Mouse (Mus musculus): ENCODE measurements at regions not wholly inside any gene's neighbourhood (a gene's known extent, or its start where the extent isn't known, plus 50 kb on each side); places are given as distances from the start of the nearest gene placed in this dataset.
A peak's percentile ranks its signal among the peaks of the same experiment; 100 is the strongest.

DNA sequence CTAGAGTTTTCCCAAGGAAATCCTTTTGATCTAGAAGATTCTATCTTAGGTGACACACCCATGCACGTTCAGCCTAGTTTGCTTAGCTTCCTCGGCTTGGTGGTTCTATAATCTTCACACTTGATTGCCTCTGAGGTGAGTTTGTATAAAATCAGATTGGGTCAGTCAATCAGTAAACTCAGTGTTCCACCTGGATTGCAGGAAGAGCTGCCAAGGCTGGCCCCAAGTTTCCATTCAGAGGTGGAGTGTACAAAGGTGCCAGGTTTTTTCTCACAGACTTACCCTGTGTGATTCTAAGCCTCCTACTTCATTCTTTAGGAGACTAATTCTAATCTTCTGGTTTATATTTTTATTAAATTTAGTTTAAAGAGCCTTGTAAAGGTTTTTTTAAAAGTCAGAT lies 95.6 kb upstream of the Zeb2 start:
- DNase-seq (ENCODE audit: low read depth in 1 of 2, low spot score in 2 of 2) = no peak

DNA sequence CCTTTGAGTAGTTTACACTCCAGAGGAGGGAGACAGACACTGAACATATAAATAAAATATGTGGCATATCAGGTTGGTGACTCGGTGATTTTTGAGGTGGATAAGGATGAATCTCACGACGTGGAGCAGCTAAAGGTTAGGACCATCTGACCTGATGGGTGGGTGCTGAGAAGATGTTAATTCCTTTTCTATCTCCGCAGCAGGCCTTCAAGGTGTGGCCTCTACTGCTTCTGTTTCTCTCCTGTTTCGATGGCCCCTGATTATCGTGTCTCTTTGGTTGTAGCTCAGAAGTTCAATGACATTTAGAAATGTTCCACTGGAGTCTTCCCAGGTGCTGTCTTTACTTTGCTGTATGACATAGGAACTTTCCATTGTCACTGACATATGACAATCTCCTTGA lies 91.3 kb upstream of the Zeb2 start:
- no peak for DNase-seq (ENCODE audit: low read depth in 1 of 2, low spot score in 2 of 2)

DNA sequence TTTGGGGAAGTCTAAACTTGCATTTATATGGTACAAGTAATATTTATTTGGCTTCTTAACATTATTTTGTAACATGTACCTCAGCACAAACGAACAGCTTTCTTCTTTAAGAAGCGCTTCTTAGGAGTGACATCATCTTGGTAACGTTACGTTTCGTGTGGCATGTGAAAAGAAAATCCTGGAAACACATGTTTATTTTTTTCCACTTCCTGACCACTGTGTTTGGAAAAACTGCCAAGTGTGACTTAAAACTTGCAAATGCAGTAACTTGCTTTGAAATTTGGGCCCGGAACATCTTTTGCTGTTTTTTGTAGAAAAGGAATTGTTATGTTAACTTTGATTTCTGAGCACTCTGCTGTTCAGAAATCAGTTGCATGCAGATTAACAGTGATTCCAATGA lies 88.6 kb upstream of the Zeb2 start:
- DNase-seq (ENCODE audit: low read depth in 1 of 2, low spot score in 2 of 2) = no peak

DNA sequence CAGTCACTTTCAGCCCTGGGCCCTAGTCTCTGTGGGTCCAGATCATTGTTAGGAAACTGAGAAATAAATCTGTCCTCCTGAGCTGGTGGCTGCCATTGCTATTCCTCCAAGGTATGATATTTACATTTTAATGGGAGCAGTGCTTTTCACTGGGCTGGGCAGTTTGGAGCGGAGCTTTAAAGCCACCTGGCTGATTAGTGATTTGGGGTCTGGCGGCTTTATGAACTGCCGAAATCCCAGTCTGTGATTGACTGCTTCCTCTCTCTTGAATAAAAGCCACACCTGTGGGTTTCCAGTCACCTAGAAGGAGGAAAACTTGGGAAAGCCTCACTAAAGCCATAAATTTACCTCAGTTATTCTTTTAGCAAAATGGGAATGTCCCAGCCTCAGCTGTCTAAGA lies 88.0 kb upstream of the Zeb2 start:
- no peak for DNase-seq (ENCODE audit: low read depth in 1 of 2, low spot score in 2 of 2)

DNA sequence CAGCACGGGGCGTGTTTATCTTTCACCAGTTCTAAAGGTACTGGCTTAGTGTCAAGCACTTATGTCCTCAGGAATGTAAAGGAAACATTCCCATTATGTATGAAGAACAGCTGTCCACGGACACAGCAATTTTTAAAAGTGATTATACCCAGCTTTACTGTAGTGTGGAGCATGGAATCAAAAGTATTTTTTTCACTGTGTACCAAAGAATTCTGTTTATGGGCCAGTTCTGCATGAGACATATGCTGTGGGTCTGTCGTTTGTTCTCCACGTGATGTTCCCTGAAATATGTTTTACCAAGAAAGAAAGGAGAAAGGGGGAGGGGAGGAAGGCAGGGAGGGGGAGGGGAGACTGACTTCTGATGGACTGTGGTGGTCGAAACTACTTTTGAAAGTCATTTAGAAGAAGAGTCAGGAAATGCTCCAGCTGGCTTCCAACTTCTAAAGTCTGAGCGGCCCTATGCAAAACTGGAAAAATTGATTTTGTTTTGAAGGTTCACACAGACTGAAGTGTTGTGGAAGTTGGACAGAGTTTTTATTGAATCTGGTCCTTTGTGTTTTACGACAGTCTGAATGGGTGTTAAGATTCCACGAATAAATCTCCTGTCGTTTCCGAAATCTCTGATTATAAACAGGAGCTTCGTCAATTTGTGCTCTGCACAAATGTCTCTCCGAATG lies 80.9 kb upstream of the Zeb2 start:
- no peak for DNase-seq (ENCODE audit: low read depth in 1 of 2, low spot score in 2 of 2)

DNA sequence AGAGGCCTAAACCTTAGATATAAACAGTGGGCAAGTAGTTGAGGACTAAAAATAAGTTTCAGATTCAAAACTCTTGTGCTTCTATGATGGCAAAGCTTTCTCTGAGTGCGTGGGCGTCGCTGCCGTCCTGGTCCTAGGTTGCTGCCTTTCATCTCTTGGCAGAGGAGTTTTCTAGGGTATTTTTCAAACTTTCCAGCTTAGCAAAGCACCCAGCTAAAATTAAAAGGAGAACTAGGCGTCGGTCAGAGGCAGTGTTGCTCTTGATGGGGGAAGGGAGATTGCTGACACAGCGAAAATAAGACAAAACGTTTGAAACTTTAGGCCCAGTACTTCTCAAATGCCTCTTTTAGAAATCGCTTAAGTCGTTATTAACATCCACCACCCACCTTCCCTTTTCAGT lies 80.1 kb upstream of the Zeb2 start:
- DNase-seq (ENCODE audit: low read depth in 1 of 2, low spot score in 2 of 2) = peak; percentile 40 to 63

DNA sequence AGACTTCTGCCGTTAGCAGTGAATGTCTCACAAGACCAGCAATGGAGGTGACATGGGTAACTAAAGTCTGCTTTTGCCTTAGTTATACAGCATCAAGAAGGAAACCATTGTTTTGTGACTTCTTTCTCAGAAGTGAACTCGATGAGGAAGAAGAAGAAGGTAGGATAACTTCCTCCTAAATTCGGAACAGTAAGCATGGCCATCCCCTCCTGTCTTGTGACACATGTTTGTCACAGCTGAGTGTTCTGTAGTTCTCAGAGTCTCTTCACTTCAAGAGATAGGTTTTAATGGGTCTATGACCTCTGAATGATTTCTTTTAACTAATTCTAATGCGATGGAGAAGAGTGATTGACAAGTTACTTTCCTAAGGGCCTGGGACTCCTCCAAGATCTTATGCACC lies 79.3 kb upstream of the Zeb2 start:
- no peak for DNase-seq (ENCODE audit: low read depth in 1 of 2, low spot score in 2 of 2)

DNA sequence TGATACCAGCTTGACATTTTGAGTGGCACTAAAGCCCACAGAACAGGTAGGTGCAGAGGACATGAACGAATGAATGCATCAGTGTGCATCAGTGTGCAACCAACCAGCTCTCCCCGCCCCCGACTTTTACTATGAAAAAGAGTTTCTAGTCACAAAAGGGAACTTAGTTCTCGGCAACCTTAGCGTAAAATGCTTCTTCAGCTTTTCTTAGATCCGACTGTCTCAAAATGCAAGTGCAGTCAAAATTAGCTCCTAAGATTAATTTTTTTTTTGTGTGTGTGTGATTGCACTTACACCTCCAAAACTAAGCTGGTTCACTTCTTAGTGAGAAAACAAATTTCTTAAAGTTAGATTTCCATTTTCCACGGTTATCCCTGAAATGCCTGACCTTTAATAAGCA lies 77.1 kb upstream of the Zeb2 start:
- no peak for DNase-seq (ENCODE audit: low read depth in 1 of 2, low spot score in 2 of 2)

DNA sequence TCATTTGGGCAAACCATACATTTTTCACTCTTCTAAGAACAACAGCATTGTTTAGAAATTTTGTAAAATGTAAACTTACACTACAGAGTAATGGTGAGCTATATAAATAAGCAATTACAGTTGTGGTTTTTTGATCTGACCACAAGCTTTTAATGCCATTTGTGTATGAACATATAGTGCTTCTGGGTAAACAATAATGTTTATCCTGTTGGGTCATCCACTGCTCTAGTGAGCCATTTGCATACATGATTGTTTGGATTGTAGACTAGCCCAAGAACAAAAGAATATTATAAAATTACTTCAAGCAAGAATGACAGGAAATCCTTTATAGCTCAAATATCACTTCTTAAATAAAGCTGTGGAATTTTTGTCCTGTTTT lies 68.4 kb upstream of the Zeb2 start:
- DNase-seq (ENCODE audit: low read depth in 1 of 2, low spot score in 2 of 2) = no peak

DNA sequence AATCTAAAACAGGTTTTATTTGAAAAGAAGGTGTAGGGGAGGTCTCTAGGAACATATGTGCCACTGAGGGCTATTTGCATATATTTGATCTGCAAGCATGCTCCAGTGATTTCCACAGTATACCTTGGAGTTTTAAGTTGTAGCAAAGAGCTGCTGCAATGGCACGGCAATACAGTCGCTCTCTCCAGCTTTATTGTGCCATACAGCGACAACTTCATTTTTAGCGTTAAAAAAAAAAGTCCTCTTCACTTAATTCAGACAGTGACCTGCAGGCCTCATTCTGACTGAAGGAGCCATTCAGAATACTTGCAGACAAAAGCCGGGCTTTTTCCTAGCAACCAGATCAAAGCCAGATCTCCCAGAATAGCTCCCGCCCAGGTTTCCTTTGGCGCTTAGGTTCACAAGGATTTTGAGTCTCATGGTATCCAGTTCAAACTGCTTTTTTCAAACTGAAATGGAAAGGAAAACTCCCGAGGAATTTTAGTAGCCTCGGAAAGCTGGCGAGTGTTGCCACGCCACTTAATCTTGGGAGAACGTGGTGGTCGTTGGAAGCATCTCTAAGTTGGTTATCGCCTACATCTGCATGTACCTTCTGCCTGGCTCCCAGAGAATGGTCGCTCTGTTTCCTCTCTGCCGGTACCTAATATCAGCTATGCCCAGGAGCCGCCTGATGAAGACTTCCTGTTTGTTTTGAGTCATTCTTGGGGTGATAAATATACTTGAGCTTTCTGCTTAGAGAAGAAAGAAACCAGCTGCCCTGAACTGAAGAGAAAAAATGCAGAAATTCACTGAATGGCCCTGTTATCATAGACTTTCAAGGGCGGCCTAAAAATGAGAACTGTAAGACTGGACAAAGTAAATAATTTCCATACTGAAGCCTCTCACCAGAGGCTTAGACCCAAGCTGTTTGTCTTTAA lies 67.8 kb upstream of the Zeb2 start:
- DNase-seq (ENCODE audit: low read depth in 1 of 2, low spot score in 2 of 2) = no peak

DNA sequence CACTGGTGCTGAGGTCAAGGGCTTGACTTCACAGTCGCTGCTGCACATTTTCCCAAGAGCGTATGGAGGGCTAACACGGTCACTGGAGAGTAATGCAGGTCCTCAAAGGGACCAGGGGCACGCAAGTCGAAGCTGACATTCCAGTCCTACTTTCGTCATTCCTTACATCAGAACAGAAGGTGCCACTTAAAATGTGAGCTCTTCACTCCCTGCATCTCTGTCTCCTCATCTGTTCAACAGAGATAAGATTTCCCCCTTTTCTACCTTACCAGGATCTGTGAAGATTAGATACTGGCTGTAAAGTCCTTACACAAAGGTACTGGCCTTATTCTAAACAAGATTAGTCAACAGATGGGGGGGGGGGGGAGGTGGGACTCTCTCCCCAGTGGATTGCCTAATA lies 67.0 kb upstream of the Zeb2 start:
- DNase-seq (ENCODE audit: low read depth in 1 of 2, low spot score in 2 of 2) = no peak

DNA sequence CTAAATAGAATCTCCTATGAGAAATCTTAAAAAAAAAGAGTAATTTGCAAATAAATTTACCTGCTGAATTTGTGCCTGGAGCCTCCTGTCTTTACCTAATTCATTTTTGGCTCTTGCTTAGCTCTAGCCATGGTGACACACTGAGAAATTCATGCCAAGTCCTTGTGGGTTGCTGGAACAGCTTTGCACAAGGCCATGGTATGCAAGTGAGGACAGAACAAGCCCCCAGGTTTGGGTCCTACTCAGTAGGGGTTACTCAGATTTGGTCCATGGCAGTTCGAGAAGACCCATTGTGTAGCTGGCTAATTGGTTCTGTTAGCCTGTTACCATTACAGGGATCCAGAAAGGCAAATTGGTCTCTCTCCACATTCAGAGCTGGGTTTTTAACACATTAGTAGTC lies 65.7 kb upstream of the Zeb2 start:
- no peak for DNase-seq (ENCODE audit: low read depth in 1 of 2, low spot score in 2 of 2)

DNA sequence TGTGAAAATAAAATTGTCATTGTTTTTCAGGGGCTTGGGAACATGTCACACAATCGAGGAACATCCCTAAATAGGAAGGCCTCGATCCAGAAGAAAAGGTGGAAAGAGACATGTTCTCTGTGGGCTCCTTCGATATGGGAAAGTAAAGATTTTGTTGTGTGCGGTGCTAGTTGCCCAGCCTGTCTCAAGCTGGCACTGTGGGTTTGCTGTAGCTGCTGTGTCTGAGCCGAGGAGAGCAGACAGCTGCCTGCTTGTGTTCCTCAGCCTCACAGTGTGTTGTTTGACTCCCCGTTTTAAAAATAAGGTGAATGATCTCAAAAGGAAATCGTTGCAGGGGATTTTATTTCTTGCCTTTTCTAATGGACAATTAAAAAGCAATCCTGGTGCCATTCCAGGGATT lies 64.4 kb upstream of the Zeb2 start:
- DNase-seq (ENCODE audit: low read depth in 1 of 2, low spot score in 2 of 2) = no peak

DNA sequence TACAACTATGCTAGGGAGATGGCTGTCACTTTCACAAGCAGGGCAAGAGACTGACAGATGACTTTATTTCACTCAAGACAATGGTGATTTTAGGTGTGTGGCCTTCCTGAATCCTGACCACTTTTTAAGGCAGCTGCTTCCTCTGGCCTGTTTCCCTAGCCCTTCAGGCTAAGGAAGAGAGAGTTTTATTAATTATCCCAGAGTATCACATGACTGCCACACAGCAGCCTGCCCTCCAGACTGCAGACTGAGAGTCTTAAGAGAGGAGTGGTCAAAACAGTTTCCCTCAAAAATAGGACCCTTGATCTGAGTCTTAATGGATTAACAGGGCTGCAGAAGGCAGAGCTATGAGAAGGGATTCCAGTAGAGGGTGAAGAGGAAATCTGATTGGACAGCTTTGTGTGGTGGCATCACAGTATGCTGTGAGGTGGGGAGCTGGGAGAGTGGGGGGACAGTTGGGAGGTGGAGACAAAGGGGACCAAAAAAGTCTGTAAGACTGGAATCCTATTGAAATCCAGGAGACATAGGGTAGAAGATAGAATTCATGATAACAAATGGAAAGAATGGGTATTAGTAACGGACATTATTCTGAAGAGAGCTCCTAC lies 61.8 kb upstream of the Zeb2 start:
- DNase-seq (ENCODE audit: low read depth in 1 of 2, low spot score in 2 of 2) = no peak

DNA sequence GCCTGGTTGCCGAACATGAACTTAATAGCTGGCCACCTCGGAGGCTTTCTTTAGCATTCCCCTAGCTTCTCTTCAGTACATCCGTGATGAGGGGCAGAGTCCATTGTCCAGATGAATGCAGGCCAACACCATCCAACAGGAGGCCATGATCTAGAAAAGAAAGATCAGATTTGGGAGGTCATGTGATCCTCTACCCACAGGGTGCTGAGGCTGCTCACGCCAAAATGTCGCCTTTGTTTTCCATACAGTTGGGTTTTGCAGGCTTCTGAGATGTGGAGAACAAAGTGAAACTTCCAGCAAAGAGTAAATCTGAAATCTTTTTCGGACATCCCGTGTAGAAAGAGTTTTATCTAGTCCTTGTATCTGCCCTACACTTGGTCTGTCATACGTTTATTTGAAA lies 55.2 kb upstream of the Zeb2 start:
- no peak for DNase-seq (ENCODE audit: low read depth in 1 of 2, low spot score in 2 of 2)

DNA sequence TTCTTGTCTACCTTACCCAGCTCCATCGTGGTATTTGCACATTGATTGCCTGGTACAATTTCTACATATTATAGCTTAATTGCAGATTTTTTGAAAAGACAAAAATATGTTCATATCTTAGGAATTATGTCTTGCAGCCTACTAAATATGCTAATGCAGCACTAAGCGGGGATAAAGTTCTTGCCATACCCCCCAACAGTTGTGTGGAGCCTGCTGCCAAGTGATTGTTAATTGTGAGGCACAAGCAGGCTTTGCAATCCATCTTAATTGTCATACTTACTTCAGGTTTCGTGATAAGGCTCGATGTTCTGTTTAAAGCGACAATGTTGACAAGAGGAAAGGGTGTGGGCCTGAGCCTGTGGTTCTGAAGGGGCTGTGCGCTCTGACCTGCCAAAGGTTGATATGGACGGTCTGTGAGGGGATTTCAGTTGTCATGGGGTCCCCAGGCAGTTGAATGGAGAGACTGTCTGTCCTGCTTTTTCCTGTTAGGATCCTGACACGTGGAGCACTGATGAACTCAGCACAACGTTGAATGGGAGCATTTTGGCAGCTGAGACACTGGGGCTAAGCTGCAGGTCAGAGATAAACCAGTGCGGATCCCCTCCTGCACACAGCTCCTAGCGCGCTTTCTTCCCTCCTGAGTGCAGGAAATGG lies 54.5 kb upstream of the Zeb2 start:
- no peak for DNase-seq (ENCODE audit: low read depth in 1 of 2, low spot score in 2 of 2)

DNA sequence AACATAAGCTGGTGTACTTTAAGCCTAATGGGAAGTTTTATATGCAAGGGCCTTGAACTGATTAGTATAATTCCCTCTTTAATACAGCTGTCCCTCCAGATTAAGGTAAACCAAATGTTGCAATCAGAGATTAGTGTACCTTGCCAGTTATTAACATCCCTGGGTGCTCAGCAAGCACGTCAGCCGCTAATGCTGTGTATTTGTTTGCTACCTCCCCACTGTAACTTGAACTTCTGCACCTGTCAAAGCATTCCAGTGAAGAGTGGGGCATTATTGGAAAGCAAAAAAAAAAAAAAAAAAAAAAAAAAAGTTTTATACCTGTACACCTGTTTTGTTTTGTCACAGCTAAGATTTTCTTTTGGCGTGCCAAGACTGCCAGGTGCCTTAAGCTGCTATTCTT lies 53.1 kb upstream of the Zeb2 start:
- no peak for DNase-seq (ENCODE audit: low read depth in 1 of 2, low spot score in 2 of 2)

DNA sequence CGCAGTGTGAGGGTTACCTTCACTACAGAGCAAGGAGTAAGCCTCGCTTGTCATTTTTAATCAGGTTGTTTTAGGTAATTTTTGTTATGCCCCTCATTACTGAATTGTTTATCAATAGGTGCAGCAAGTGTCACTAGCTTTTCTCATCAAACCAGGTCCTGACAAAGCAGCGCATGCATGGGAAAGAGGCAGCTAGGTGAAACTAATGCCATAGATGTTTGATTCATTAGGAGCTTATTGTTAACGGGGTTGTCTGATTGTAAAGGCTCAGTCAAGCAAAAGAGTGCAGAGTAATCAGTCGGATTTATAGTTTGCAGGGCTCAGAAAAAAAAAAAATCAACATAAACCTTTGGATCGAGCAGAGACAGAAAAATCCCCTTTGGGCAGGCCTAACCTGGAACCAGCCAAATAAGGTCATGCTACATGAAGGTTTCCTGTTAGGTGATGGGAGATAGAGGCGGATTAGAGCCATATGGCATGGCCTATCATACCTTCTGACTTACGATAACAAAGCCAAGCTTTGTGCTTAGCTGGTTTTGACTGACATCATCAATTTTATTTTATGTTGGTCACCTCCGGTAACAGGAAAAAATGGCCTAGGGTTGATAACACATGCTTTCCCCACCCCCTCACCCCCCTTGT lies 52.4 kb upstream of the Zeb2 start:
- DNase-seq (ENCODE audit: low read depth in 1 of 2, low spot score in 2 of 2) = no peak

DNA sequence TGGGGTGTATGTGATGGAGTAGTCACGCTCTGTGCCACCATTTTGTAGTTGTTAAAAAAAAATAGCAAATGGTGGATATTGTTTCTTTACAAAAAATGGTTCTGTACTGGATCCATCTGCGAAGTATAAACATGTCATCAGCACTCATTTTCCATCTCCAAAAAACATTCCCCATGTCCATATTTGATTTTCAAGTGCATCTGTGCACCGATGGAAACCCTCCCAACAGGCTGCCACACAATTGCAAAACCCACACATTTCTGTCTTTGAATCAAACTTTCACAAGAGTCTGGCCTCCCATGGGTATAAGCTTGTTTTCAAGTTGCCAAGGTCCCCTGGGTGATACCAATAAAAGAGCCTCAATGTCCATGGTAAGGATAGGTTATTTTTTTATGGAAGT lies 51.4 kb upstream of the Zeb2 start:
- no peak for DNase-seq (ENCODE audit: low read depth in 1 of 2, low spot score in 2 of 2)
